Mouse (Mus musculus): ENCODE measurements at regions not wholly inside any gene's neighbourhood (a gene's known extent, or its start where the extent isn't known, plus 50 kb on each side); places are given as distances from the start of the nearest gene placed in this dataset.

DNA sequence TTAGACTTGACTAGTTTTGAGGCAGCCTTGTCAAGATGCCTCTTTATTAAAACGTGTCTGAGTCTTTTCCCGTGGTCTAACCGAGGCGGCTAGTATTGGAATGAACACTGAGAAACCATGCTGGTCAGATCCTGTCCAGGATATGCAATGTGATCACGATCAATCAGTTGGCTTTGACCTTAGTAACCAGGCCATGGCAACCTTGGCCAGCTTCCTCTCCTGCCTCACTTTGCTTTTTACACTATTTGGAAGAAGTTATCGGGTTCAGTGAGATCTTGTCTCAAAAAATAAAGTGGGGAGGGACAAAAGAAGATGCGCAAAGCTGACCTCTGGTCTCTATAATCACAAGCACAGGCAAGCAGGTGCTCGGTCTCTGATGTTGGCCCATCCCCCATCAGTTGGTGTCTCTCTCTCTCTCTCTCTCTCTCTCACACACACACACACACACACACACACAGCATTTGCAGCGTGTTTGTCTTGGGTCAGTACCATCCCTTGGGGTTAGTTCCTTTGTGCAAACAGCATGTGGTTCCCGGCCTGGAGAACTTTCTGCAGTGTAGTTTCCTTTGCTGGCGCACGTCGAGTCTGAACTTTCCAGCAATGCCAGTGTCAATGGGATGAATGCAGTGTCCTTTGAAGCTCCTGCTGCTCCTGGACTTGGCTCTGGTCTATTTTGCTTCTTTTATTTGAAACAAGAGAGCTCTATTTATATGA lies 117.6 kb upstream of the Spdye4c start:
- no peak for DNase-seq (ENCODE audit: low spot score)

DNA sequence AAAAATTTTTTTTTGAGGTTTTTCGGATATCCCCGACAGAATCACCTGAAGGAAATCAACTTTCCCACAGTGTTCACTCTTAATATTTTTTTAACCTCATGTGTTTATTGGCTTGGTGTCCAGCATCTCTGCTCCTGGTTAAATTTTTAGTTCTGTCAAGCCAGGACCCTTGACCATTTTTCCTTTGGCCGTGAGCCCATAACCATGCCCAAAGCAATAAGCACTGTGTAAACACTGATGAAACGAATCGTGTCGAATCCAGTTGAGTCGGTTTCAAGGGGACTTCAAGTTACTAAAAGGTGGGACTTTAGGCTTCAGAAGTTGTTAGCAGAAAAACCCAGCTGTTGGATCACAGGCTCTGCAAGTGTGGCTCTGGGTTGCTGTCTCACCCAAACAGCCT lies 117.0 kb upstream of the Spdye4c start:
- DNase-seq (ENCODE audit: low spot score) = no peak

DNA sequence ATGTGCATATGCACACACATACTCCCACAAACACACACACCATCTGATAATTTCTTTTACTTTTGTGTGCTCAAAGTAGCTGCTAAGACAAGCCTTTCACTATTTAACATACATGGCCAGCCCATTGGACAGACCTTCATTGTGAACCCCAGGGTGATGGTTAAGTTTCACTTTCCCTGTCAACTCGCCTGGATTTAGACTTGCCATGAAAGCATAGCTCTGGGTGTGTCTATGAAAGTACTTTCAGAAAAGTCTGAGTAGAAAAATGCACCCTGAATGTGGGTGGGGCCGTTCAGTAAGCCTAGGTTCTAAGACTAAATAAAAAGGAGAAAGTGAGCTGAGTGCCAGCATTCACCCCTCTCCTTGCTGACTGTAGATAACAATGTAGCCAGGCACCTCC lies 113.8 kb upstream of the Spdye4c start:
- DNase-seq (ENCODE audit: low spot score) = no peak

DNA sequence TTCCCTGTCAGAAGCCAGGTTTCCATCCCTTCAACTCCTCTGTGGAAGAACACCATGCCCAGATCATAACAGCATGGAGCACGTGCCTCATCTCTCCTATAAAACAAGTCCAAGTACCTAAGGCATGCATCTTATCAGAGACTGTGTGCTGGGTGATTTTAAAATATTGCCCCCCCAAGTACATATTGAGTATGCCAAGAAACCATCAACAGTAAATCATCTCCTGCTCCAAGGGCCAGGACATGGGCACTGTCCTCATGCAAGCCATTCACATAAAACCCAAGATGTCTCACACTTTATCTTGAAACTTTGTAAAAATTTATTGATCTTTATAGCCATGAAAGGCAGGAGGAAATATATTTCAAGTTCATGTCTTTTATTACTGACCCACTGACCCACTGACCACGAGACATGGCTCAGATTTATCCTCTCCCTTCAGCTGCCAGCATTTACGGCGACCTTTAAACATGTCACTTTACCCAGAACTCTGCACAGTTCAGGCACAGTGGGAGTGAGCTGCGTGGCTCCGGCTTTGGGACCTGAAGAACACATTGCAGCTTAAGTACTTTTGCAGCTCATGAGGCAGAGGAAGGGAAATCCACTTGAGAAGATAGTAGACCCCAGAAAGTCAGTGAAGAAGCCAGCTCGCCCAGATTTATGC lies 99.7 kb upstream of the Spdye4c start:
- no peak for DNase-seq (ENCODE audit: low spot score)

DNA sequence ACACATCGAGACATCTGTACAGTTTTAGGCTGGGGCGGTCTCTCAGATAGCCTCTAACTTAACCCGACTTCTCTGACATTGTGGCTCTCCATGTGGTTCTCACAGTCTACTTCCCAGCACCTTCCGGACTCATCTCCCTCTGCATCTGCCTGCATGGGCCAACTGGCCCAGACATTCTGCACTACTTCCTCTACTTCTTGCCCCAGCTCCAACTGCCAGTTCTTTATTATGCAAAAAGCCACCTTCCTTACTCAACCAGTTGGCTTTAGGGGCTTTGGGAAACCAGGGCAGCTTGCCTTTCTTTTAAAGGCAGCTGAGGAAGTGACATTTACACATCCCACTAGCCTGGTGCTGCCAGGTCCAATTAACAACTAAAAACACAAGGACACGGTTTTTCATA lies 97.1 kb upstream of the Spdye4c start:
- no peak for DNase-seq (ENCODE audit: low spot score)

DNA sequence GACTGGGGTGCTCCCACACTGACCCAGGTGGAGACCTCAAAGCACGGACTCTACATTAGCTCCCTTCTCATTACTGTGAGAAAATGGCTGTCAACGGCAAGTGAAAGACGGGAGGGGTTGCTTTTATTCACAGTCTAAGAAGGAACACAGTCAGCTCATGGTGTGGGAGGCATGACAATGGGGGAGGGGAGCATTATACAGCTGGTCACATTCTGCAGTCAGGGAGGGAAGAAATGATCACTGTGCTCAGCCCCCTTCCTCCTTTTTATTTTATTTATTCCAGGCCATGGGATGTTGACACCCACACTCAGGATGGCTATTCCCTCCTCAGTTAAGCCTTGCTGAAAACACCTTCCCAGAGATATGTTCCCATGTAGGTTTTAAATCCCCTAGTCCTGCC lies 93.1 kb upstream of the Spdye4c start:
- DNase-seq (ENCODE audit: low spot score) = no peak

DNA sequence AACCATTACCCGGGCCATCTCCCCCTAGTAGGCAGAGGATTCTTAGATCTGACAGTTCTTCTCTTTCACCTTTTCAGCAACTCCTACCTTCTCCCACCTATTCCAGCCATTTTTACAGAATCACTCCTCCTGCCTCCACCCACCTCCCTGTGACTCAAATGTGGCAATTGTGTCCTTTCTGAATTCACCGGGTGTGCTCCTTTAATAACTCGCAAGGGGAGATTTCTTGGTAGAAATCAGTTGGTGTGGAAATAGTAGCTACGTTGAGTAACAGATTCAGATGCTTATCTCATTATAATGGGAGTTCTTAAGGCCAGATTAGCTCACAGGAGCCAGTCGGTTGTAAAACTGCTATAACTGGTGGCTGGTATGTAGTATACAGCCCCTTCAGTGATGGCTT lies 92.4 kb upstream of the Spdye4c start:
- DNase-seq (ENCODE audit: low spot score) = no peak

DNA sequence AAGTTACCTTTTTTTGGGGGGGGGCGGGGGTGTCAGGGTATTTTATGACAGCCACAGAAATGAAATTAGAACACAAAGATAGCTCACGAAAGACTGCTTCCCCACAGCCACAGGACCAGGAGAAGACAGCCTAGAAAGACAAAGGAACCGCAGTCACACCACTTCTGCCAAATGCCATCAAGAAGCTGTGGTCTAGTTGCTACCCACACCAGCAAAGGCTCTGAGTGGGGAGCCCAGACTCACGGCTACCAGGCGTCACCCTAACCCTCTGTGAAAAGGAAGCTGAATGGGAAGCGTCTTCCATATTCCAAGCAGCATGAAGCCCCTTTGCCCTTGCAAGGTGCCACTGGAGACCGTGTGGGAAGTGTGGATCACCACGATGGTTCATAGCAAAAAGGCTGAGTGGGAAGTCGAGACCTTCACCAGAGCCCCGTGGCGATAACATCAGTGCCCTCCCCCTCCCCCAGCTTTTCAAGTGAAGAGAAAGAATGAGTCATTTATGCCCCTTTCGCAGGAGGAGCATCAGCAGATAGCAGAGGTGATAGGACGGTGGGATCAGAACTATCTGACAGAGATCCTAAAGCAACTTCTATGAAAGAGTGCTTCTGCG lies 91.3 kb upstream of the Spdye4c start:
- DNase-seq (ENCODE audit: low spot score) = no peak

DNA sequence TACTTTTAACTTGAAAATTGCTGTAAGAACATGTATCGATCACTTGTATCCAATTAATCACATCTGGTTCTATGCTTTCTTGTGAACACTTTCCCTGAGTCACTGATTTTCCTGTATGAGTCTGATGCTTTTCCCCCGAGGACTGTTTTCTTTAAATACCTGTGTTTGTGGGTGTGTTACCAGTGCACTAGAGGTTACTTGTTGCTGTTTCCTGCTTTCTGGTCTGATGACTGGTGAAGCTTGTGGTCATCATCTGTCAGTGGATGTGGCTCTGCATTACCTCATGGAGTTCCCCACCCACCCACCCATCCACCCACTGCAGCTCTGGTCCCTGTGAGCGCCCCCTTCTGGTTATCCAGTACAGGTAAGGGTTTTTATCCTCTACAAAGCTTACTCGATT lies 88.3 kb upstream of the Spdye4c start:
- DNase-seq (ENCODE audit: low spot score) = no peak

DNA sequence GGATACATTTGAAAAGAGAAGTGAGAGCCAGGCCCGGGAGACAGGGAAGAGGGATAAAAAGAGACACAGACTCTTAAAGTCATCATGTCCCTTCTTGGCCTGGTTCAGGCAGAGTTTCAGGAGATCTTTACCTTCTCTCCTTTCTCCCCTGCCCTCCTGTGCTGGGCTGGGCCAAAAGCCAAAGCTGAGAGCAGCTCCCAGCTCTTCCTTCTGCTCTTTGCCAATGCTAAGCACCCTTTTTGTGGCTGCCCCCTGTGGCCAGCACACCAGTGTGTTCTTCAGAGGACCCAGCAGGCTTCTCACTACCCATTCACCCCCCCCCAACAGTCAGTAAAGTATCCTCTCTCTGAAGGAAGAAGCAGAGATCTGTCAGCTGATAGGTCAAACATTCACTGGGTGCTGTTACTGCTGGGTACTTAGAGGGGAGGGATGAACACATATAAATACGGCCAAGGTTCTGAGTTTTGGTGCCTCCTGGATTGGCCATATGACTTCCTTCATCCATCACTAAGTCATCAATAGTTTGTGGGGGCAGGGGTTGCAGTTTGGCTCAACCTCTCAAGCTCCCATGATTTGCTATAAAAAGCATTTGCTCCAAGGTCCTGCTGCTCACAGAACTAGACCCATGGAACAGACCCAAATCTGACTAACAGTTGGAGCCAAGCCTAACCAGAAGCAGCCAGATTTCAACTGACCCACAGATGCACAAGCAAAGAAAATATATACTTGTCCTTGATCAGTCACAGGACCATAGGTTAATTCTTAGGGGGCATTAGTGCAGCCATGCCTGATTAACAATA lies 87.7 kb upstream of the Spdye4c start:
- DNase-seq (ENCODE audit: low spot score) = no peak

DNA sequence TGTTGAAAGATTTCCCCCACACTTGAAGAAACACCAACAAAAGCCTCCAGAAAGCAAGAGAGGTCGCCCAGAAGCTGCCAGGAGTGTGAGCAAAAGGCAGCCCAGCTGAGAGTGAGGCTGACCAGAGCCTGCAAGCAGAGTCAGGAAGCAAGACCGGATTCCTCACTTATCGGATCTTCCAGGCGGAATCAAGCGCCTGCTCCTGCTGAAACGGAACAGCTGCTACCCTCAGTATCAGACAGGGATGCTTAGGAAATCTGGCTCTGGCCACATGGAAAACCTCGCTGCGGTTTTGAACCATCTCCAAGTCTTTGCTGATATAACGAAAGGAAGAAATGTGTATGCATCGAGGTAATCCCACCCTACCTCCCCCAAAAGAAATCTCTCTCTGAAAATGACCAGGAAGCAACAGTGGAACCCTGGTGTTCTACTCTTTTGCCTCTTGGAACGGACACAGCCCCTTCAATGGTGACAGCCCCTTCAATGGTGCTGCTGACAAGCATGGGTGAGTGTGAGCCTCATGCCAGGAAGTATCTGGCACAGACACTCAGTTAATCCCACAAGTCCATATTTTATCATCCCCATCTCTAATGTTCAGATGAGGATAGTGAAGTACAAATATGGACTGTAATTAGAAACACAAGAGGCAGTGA lies 83.3 kb upstream of the Spdye4c start:
- DNase-seq (ENCODE audit: low spot score) = peak; percentile 50

DNA sequence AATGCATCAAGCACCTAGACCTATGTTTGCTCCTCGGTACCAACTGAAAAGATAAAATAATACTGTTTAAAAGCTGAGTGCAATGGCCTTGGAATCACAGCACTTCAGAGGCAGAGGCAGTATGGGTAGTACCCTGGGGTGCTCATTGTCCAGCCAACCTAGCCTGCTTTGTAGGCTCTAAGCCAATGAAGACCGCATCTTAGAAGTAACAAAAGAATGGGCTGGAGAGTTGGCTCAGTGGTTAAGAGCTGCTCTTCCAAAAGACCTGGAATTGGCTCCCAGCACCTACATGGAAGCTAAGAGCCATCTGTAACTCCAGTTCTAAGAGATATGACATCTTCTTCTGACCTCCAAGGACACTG lies 82.8 kb upstream of the Spdye4c start:
- no peak for DNase-seq (ENCODE audit: low spot score)

DNA sequence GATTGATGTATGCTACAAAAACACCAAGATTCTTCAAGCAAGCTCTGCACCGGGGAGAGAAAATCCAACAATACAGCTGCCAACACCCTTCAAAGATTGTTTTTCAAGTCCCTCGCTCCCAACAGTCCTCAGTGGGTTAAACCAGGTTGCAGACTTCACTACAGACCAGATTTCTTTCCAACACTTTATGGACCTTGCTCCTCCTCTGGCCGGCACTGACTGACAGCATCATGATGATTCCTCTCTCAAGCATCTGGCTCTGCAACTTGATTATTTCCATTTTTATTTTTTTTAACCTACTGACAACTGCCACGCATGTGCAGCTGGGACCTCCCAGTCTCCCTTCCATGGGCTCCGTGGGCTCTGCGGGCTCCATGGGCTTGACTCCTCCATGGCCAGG lies 79.7 kb upstream of the Spdye4c start:
- no peak for DNase-seq (ENCODE audit: low spot score)

DNA sequence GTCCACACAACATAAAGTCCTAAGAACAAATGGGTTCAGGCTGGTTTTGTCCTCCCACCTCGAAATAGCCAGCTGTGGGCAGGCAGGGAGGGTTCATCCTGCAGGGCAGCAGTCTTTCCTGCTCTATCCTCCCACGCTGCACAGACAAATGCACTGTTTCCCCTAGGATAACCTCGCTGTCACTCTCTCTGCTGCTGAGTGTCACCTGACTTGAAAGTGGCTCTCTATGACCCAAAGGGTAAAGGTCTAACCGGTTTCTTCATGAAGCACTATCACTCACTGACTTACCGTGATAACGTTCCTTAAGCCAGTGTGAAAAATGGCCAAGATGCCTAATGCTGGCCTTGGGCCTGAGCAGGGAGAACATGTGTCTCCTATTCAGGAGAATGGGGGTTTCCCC lies 78.2 kb upstream of the Spdye4c start:
- DNase-seq (ENCODE audit: low spot score) = peak; percentile 48

DNA sequence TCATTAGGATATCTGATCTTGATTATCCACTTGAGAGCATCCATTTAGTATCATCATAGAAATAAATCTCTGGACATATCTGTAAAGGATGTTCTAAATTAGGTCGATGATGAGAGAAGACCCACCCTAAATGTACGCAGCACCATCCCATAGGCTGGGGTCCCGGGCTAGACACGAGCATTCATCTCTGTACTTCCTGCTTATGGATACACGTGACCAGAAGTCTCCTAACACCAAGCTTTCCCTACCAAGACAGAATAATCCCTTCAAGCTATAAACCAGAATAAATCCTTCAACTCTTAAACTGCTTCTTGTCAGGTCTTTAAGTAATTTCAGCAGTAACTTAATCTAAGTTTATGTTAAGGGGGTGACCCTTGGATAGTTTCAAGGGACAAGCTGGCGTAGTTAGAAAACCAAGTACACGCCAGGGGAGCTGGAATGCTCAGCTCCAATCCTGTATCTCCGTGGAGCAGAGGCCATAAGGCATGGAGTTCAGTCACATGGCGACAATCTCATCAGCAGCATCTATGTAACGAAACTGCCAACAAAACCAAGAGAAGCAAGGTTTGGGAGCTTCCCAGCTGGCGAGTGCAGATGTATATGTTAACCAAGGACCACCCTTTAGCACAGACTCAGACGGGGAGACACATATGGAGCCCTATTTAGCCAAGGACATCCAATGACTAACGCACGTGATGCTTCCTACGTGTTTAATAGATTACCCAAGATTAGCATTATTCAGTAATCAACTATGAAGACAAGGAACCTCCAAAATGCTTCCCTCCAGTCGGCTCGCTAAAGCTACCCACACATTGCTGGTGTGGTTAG lies 76.3 kb upstream of the Spdye4c start:
- no peak for DNase-seq (ENCODE audit: low spot score)

DNA sequence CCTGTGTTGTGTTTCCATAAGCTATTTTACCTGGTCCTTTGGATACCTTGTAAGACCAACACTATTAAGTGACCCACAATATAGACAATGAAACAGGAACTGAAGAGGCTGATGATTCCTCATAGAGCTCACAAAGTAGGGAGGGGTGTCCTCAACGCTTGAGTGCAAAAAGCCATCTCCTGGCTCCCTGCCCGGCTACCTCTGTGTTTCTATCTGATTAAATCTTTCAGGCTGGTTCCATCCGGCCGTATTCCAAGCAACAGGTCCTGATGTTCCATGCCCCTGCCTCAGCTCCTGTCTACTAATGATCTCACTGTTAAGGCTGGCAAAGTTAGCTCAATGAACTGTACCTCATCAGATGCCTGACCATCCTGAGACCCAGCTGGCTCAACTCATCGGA lies 75.3 kb upstream of the Spdye4c start:
- no peak for DNase-seq (ENCODE audit: low spot score)

DNA sequence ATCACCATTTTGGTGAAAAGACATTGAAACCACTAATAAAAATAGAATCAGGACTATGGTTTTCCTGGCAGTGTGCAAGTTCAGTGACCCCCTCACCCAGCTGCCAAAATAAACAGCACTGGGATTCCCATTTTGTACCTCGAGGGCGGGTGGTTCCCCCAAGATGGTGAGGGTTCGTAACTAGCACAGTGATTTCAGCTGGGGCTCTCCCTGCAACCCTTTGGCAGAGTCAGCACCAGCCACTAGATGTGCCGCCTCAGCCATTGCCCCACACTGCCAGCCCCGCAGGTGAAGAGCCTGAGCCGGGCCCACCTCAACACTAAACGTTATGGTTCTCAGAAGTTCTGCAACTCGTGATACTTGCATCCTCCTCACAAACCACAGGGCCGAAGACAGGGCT lies 74.3 kb upstream of the Spdye4c start:
- DNase-seq (ENCODE audit: low spot score) = no peak

DNA sequence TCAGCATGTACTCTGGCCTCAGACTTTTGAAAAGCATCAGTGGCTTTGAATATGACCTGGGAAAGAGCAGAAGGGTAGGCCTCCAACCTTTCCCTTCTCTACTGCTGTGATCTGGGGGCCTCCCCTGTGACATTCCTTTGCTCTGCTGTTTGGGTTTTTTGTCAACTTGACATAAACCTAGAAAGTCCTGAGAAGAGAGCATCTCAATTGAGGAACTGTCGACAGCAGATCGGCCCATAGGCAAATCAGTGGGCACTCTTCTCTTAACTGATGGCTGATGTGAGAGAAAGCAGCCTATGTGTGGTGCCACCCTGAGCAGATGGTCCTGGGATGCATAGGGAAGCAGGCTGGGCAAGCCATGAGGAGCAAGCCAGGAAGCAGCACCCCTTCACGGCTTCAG lies 72.9 kb upstream of the Spdye4c start:
- DNase-seq (ENCODE audit: low spot score) = no peak

DNA sequence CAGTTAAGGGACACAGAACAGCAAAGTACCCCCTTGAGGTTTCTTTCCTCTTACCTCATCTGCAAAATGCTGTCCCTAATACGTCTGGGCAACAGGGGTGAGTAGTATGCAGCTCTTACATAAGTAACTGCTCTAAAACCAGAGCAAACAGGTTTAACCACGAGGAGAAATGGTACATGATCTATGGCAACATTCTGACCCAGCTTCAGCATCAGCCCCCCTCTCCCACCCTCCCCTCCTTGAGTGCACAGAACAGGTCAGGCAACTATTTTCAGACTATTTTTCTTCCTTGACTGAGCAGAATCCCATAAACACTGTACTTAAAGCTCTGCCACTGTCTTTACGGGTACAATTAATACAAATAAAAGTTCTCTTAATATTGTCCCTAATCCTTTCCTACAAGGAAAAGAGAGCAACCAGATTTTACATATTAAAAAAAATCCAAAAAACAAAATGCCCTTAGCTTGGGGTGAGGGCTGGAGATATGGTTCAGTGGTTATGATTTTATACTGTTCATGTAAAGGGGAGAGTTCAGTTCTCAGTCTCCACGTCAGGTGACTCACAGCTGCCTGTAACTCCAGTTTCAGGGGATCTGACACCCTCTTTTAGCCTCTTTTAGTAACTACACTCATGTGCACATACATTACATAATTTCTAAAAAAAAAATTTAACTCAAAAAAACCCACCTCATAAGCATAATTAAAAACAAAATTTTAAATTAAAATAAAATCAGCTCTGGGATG lies 69.1 kb upstream of the Spdye4c start:
- no peak for DNase-seq (ENCODE audit: low spot score)

DNA sequence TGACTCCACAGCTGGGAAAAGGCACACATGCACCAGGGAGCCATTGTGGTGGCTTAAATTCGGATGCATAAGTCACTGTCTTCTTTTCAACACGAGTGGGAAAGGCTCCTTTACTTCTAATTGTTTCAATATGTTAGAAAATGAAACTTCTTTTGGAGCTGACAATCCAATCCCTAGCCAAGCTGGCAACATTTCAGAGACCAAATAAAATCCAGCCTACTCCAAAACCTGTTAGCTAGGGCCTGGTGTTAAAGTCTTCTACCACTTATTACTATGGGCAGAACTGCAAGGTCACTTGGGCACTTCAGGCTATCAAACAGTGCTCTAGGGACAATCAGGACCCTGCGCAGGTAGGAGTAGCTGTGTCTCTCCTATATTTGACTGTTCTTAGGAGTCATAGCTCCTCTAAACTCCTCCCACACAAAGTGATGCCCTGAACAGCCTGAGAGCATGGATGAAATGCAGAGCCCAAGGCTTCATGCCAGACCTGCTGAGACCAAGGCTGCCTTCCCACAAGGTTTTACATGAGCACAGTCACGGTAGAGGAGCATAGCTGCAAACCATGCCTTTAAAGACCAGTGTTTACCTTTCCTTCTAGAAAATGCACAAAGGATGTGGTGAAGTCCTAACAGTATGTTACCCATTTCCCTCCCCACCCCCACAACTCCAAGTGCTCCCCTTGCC lies 67.4 kb upstream of the Spdye4c start:
- DNase-seq (ENCODE audit: low spot score) = no peak
